Mouse (Mus musculus): Measurements from ENCODE around the gene Pdcd7. TPM values are rescaled to one million over a fixed set of nuclear protein-coding genes. Genes with fewer than 3 reads are reported as not detected.

The Pdcd7 gene
- 5.3 TPM for polyA plus RNA-seq (2014; fragmentation: Illumina TruSeq; extraction: RNeasy Lipid Tissue Mini Kit (QIAGEN cat#74804); ENCODE audit: low replicate concordance)

GRCm38 (mm10) chr9:65345854-65346475 lies at the start of gene Pdcd7:
Gene Pdcd7 (plus strand): TSS chr9:65346104.

GRCm38 (mm10) chr9:65360641-65361448 lies 14.9 kb downstream of the Pdcd7 start, which contains the start of gene Ubap1l:
Gene Ubap1l (plus strand): TSS chr9:65361041.

GRCm38 (mm10) chr9:65391613-65391964 lies 45.7 kb downstream of the Pdcd7 start, which contains the start of gene Kbtbd13:
Gene Kbtbd13 (minus strand): TSS chr9:65391652.

GRCm38 (mm10) chr9:65398279-65398678 lies 52.4 kb downstream of the Pdcd7 start, which contains the start of gene Rasl12:
Gene Rasl12 (plus strand): TSS chr9:65398506.

Other genes starting within 250 kb of the Pdcd7 start
- gene Igdcc4, start 244.6 kb upstream of the Pdcd7 start, polyA plus RNA-seq (2014; fragmentation: Illumina TruSeq; extraction: RNeasy Lipid Tissue Mini Kit (QIAGEN cat#74804); ENCODE audit: low replicate concordance): 0.56 TPM
- not detected for gene Igdcc3, start 204.9 kb upstream of the Pdcd7 start, polyA plus RNA-seq (2014; fragmentation: Illumina TruSeq; extraction: RNeasy Lipid Tissue Mini Kit (QIAGEN cat#74804); ENCODE audit: low replicate concordance)
- gene Parp16, start 150.8 kb upstream of the Pdcd7 start, polyA plus RNA-seq (2014; fragmentation: Illumina TruSeq; extraction: RNeasy Lipid Tissue Mini Kit (QIAGEN cat#74804); ENCODE audit: low replicate concordance): 5.1 TPM
- gene Cilp, start 80.9 kb upstream of the Pdcd7 start, polyA plus RNA-seq (2014; fragmentation: Illumina TruSeq; extraction: RNeasy Lipid Tissue Mini Kit (QIAGEN cat#74804); ENCODE audit: low replicate concordance): 0.89 TPM
- 107 TPM for gene Clpx, start 51.8 kb upstream of the Pdcd7 start, polyA plus RNA-seq (2014; fragmentation: Illumina TruSeq; extraction: RNeasy Lipid Tissue Mini Kit (QIAGEN cat#74804); ENCODE audit: low replicate concordance)
- not detected for gene Ubap1l, start 14.9 kb downstream of the Pdcd7 start, polyA plus RNA-seq (2014; fragmentation: Illumina TruSeq; extraction: RNeasy Lipid Tissue Mini Kit (QIAGEN cat#74804); ENCODE audit: low replicate concordance)
- 0.15 TPM for gene Kbtbd13, start 45.5 kb downstream of the Pdcd7 start, polyA plus RNA-seq (2014; fragmentation: Illumina TruSeq; extraction: RNeasy Lipid Tissue Mini Kit (QIAGEN cat#74804); ENCODE audit: low replicate concordance)
- 0.52 TPM for gene Rasl12, start 52.4 kb downstream of the Pdcd7 start, polyA plus RNA-seq (2014; fragmentation: Illumina TruSeq; extraction: RNeasy Lipid Tissue Mini Kit (QIAGEN cat#74804); ENCODE audit: low replicate concordance)
- gene Slc51b, start 76.9 kb downstream of the Pdcd7 start, polyA plus RNA-seq (2014; fragmentation: Illumina TruSeq; extraction: RNeasy Lipid Tissue Mini Kit (QIAGEN cat#74804); ENCODE audit: low replicate concordance): 126 TPM
- 24.4 TPM for gene Mtfmt, start 89.7 kb downstream of the Pdcd7 start, polyA plus RNA-seq (2014; fragmentation: Illumina TruSeq; extraction: RNeasy Lipid Tissue Mini Kit (QIAGEN cat#74804); ENCODE audit: low replicate concordance)
- 106 TPM for gene Spg21, start 114.8 kb downstream of the Pdcd7 start, polyA plus RNA-seq (2014; fragmentation: Illumina TruSeq; extraction: RNeasy Lipid Tissue Mini Kit (QIAGEN cat#74804); ENCODE audit: low replicate concordance)
- gene Ankdd1a, start 174.1 kb downstream of the Pdcd7 start, polyA plus RNA-seq (2014; fragmentation: Illumina TruSeq; extraction: RNeasy Lipid Tissue Mini Kit (QIAGEN cat#74804); ENCODE audit: low replicate concordance): not detected
- gene Plekho2, start 233.9 kb downstream of the Pdcd7 start, polyA plus RNA-seq (2014; fragmentation: Illumina TruSeq; extraction: RNeasy Lipid Tissue Mini Kit (QIAGEN cat#74804); ENCODE audit: low replicate concordance): 0.63 TPM
- gene Pif1, start 241.1 kb downstream of the Pdcd7 start, polyA plus RNA-seq (2014; fragmentation: Illumina TruSeq; extraction: RNeasy Lipid Tissue Mini Kit (QIAGEN cat#74804); ENCODE audit: low replicate concordance): 1.2 TPM

Measured in small intestine, adult 10 weeks (tissue).